Mouse (Mus musculus): ENCODE data around the gene Tmem216. TPM values are rescaled to one million over a fixed set of nuclear protein-coding genes. Genes with fewer than 3 reads are reported as not detected.

Tmem216 gene
- polyA plus RNA-seq, 1 experiment: 33.1 TPM

- DNase-seq: peak; percentile 28
- TF ChIP-seq POLR2A (IDR thresholded peaks at IDR 0.05; ENCODE audit: low read depth, low read length) (no peak), CTCF (conservative IDR thresholded peaks at IDR 0.05; ENCODE audit: insufficient read depth, insufficient read length, low read depth, low read length) (peak; percentile 24; the same call in 1 of the 2 replicates)
- Histone ChIP-seq H3K27ac (ENCODE audit: insufficient read depth, low read depth, low read length) (no peak overlapping the region), H3K27me3 (replicated peaks; ENCODE audit: control insufficient read depth, insufficient read depth, low read length) (no peaks in the 10 kb centered on the region), H3K4me3 (ENCODE audit: insufficient read depth, low read depth, low read length) (no peak overlapping the region), H3K36me3 (ENCODE audit: control insufficient read depth, insufficient read depth, low read length) (no peaks in the 10 kb centered on the region; the same call in 1 of the 2 replicates), H3K4me1 (ENCODE audit: control insufficient read depth, insufficient read depth, low read length) (peaks cover 7% of the 10 kb centered on the region; the same call in 1 of the 2 replicates)
- WGBS: 48% methylated on average over 1 of the region's 1 CpGs
Measured at GRCm38 (mm10) chr19:10520355-10520754, 35.7 kb downstream of the Tmem216 start.

GRCm38 (mm10) chr19:10510759-10511330 lies 45.2 kb downstream of the Tmem216 start:
- no peak for TF ChIP-seq CTCF (conservative IDR thresholded peaks at IDR 0.05; ENCODE audit: insufficient read depth, insufficient read length, low read depth, low read length)
- TF ChIP-seq POLR2A (IDR thresholded peaks at IDR 0.05; ENCODE audit: low read depth, low read length): no peak
- no peak overlapping the region for H3K4me3 ChIP-seq (ENCODE audit: insufficient read depth, low read depth, low read length)
- 48% methylated on average over 6 of the region's 6 CpGs for WGBS
- peaks cover 3% of the 10 kb centered on the region; the same call in 1 of the 2 replicates for H3K4me1 ChIP-seq (ENCODE audit: control insufficient read depth, insufficient read depth, low read length)
- peak overlapping the region; percentile 45; the same call in 1 of the 2 replicates for H3K27ac ChIP-seq (ENCODE audit: insufficient read depth, low read depth, low read length)
- no peaks in the 10 kb centered on the region for H3K27me3 ChIP-seq (replicated peaks; ENCODE audit: control insufficient read depth, insufficient read depth, low read length)
- H3K36me3 ChIP-seq (ENCODE audit: control insufficient read depth, insufficient read depth, low read length): peaks cover 8% of the 10 kb centered on the region; the same call in 1 of the 2 replicates
- DNase-seq: peak; percentile 54

GRCm38 (mm10) chr19:10502571-10502970 lies 53.5 kb downstream of the Tmem216 start:
- WGBS: 10% methylated on average over 4 of the region's 4 CpGs
- Histone ChIP-seq H3K36me3 (ENCODE audit: control insufficient read depth, insufficient read depth, low read length) (peaks cover 3% of the 10 kb centered on the region), H3K27me3 (replicated peaks; ENCODE audit: control insufficient read depth, insufficient read depth, low read length) (no peaks in the 10 kb centered on the region), H3K4me1 (ENCODE audit: control insufficient read depth, insufficient read depth, low read length) (no peaks in the 10 kb centered on the region), H3K4me3 (ENCODE audit: insufficient read depth, low read depth, low read length) (no peak overlapping the region), H3K27ac (ENCODE audit: insufficient read depth, low read depth, low read length) (no peak overlapping the region)
- DNase-seq: peak; percentile 34
- TF ChIP-seq POLR2A (IDR thresholded peaks at IDR 0.05; ENCODE audit: low read depth, low read length): no peak
- TF ChIP-seq CTCF (conservative IDR thresholded peaks at IDR 0.05; ENCODE audit: insufficient read depth, insufficient read length, low read depth, low read length): peak; percentile 92

GRCm38 (mm10) chr19:10500581-10500980 lies 55.5 kb downstream of the Tmem216 start:
- WGBS: 96% methylated on average over 8 of the region's 8 CpGs
- Histone ChIP-seq H3K4me3 (ENCODE audit: insufficient read depth, low read depth, low read length) (no peak overlapping the region), H3K36me3 (ENCODE audit: control insufficient read depth, insufficient read depth, low read length) (peaks cover 2% of the 10 kb centered on the region), H3K27ac (ENCODE audit: insufficient read depth, low read depth, low read length) (no peak overlapping the region), H3K4me1 (ENCODE audit: control insufficient read depth, insufficient read depth, low read length) (no peaks in the 10 kb centered on the region), H3K27me3 (replicated peaks; ENCODE audit: control insufficient read depth, insufficient read depth, low read length) (no peaks in the 10 kb centered on the region)
- no peak for DNase-seq
- TF ChIP-seq CTCF (conservative IDR thresholded peaks at IDR 0.05; ENCODE audit: insufficient read depth, insufficient read length, low read depth, low read length) (no peak), POLR2A (IDR thresholded peaks at IDR 0.05; ENCODE audit: low read depth, low read length) (no peak)

- Histone ChIP-seq H3K4me1 (ENCODE audit: control insufficient read depth, insufficient read depth, low read length) (no peaks in the 10 kb centered on the region), H3K27me3 (replicated peaks; ENCODE audit: control insufficient read depth, insufficient read depth, low read length) (no peaks in the 10 kb centered on the region), H3K27ac (ENCODE audit: insufficient read depth, low read depth, low read length) (no peak overlapping the region), H3K4me3 (ENCODE audit: insufficient read depth, low read depth, low read length) (no peak overlapping the region), H3K36me3 (ENCODE audit: control insufficient read depth, insufficient read depth, low read length) (peaks cover 2% of the 10 kb centered on the region)
- WGBS: 33% methylated on average over 8 of the region's 8 CpGs
- TF ChIP-seq CTCF (conservative IDR thresholded peaks at IDR 0.05; ENCODE audit: insufficient read depth, insufficient read length, low read depth, low read length) (no peak), POLR2A (IDR thresholded peaks at IDR 0.05; ENCODE audit: low read depth, low read length) (no peak)
- no peak for DNase-seq
Measured at GRCm38 (mm10) chr19:10497512-10498160, 58.4 kb downstream of the Tmem216 start.

- no peaks in the 10 kb centered on the region for H3K4me1 ChIP-seq (ENCODE audit: control insufficient read depth, insufficient read depth, low read length)
- TF ChIP-seq CTCF (conservative IDR thresholded peaks at IDR 0.05; ENCODE audit: insufficient read depth, insufficient read length, low read depth, low read length): no peak
- no peak for TF ChIP-seq POLR2A (IDR thresholded peaks at IDR 0.05; ENCODE audit: low read depth, low read length)
- no peak for DNase-seq
- WGBS: 83% methylated on average over 2 of the region's 2 CpGs
- H3K4me3 ChIP-seq (ENCODE audit: insufficient read depth, low read depth, low read length): no peak overlapping the region
- H3K27ac ChIP-seq (ENCODE audit: insufficient read depth, low read depth, low read length): no peak overlapping the region
- peaks cover 2% of the 10 kb centered on the region for H3K36me3 ChIP-seq (ENCODE audit: control insufficient read depth, insufficient read depth, low read length)
- H3K27me3 ChIP-seq (replicated peaks; ENCODE audit: control insufficient read depth, insufficient read depth, low read length): no peaks in the 10 kb centered on the region
Measured at GRCm38 (mm10) chr19:10496976-10497375, 59.1 kb downstream of the Tmem216 start.

GRCm38 (mm10) chr19:10495670-10496069 lies 60.4 kb downstream of the Tmem216 start:
- 45% methylated on average over 1 of the region's 1 CpGs for WGBS
- H3K4me1 ChIP-seq (ENCODE audit: control insufficient read depth, insufficient read depth, low read length): no peaks in the 10 kb centered on the region
- no peak for TF ChIP-seq CTCF (conservative IDR thresholded peaks at IDR 0.05; ENCODE audit: insufficient read depth, insufficient read length, low read depth, low read length)
- no peak for TF ChIP-seq POLR2A (IDR thresholded peaks at IDR 0.05; ENCODE audit: low read depth, low read length)
- H3K4me3 ChIP-seq (ENCODE audit: insufficient read depth, low read depth, low read length): no peak overlapping the region
- DNase-seq: no peak
- H3K27ac ChIP-seq (ENCODE audit: insufficient read depth, low read depth, low read length): no peak overlapping the region
- no peaks in the 10 kb centered on the region for H3K27me3 ChIP-seq (replicated peaks; ENCODE audit: control insufficient read depth, insufficient read depth, low read length)
- no peaks in the 10 kb centered on the region; the same call in 1 of the 2 replicates for H3K36me3 ChIP-seq (ENCODE audit: control insufficient read depth, insufficient read depth, low read length)

All from kidney, adult 2 months (tissue).